Mouse (Mus musculus) layer of hippocampus, adult 11-12 months (tissue): ENCODE measurements around the gene Lgi4.

Experiments
- DNase-seq: peaks from one replicate; pipeline ENCODE4 v3.0.0; 2022; ENCODE audit warnings: low spot score

Gene Lgi4

GRCm38 (mm10) chr7:31052251-31052635 lies 6.9 kb upstream of the Lgi4 start:
- DNase-seq: no peak

- peak; percentile 59 for DNase-seq
Measured at GRCm38 (mm10) chr7:31052636-31053434, 6.3 kb upstream of the Lgi4 start.

DNA sequence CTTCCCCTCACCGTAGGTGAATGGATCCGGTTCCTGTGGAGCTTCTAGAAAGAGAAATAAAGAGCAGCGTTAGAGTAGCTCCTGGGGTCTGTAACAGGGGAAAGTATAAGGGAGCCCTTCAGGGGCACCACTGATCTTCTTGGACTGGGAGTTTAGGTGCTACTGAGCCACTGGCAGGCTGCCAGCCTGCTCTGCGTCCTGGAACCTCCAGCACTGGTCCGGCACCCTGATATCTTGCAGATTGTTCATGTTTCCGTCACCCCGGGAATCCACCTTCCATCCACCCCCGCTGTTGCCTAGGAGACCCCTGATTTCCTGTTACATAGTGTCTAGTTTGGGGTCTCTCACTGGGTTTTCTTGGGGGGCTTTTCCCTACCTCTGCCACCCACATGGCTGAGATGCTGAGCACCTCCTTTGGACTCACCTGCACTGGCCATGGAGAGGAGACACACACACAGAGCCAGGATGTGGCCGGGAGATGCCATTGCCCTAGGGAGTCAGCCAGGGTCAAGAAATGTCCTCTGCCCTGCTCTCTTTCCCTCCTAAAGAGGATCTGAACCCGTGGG lies 5.2 kb upstream of the Lgi4 start:
- no peak for DNase-seq

DNA sequence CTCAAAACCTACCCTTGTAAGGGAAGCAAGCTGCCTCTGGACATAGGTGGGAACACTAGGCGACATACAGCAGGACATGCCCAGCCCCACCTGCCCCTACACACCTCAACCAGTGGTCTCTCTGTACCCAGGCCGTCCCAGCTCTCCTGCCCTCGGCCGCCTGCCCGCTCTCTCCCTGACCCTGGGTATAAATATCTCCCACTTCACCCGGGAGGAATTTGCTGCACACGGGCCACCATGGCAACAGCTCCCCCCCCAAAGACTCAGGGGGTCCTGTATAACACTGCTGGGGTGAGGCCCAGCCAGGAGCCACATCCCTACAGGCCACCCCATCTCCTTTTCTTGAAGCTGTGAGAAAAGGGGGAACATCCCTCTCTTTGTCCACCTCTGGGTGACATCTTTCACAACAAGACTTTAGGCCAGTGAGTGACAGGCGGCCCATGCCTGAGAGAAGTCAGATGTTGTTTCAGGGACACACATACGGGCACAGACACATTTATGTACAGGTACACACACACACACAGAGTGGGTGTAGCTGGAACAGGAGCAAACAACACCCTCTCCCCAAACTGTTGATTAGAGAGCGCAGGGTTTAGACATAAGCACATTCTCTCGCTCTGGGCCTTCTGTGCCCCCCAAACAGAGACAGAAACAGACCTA lies 4.4 kb upstream of the Lgi4 start:
- DNase-seq: no peak

- peak; percentile 51 for DNase-seq
Measured at GRCm38 (mm10) chr7:31055354-31055824, 3.8 kb upstream of the Lgi4 start.

DNA sequence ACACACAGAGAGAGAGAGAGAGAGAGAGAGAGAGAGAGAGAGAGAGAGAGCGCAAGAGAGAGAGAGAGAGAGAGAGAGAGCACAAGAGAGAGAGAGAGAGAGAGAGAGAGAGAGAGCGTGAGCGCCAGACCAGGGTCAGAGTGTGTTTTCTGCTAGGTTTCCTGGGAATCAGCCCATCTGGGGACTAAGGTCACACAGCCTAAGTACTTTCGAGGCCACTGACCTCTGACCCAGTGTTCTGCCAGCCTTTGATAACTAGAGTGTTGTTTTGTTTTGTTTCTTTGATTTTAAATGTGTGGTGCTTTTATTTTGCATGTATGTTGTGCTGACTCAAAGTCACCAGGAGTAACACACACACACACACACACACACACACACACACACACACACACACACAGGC lies 3.3 kb upstream of the Lgi4 start:
- no peak for DNase-seq

DNA sequence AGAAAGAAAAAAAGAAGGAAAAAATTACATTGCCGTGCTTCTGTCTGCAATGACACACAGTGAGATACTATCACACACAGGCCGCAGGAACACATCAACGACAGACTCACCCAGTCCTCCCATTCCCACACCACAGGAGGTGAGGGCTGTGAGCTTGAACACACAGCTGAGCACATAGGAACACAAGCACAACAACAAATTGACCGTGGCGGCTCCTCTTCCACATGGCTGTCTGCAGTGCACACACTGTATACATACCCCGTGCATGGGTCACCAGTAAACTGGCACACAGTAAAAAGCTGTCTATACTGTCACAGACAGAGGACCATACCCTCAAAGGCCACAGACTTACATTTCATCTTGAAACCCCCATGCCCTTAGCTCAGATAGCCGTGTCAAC lies 2.7 kb upstream of the Lgi4 start:
- DNase-seq: no peak

DNA sequence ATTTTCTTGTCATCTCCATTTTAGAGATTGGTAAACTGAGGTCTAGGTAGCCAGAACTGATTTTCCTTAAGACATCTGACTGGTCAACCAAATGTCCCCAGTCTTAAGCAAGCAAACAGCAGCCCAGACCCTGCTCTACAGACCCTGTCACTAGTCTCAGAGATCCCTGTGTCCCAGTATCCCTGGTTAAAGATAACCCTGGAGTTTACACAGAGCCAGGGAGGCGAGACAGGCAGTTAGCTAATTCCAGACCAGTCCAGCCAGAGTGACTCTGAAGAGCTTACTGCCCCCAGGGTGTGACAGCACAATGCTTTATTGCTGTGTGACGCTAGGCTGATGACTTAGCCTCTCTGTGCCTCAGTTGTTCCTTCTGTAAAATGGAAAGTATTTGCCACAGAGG lies 2.1 kb upstream of the Lgi4 start, which contains the start of gene Fxyd1:
Fxyd1 (minus strand) TSS at position 129 of the 400 bp plus-strand sequence.
- DNase-seq: no peak

DNA sequence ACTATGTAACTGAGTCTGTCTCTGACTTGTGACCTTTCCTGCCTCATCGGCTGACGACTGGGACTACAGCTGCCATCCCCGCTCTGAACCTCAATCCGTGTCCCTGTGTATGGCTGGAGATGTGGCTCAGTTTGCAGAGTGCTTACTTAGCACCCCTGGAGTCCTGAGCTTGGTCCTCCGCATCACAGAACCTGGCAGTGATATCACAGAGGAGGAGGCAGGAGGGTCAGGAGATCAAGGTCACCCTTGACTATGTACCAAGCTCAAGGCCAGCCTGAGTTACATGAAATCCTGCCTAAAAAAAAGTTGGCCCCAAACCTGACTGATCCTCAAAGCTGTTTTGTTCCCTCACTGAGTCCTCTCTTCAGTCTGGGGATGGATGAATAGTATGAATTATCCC lies 1.4 kb upstream of the Lgi4 start:
- no peak for DNase-seq

DNA sequence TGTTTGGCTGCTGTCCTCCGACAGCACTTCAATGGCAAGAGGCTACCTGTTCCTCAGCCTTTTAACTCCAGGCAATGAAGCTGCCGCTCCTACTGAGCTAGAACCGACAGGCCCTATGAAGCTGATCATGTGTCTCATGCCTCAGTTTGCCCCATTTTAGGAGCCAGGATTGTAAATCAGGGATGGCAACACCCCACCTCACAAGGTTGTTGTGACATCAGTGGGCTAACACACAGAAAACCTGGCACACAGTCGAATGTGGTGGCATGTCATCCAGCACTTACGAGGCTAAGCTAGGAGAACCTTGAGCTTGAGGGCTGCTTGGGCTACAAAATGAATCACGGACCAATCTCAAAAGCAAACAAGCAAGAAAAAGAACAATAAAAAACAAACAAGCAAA lies 931 bp upstream of the Lgi4 start:
- no peak for DNase-seq

DNA sequence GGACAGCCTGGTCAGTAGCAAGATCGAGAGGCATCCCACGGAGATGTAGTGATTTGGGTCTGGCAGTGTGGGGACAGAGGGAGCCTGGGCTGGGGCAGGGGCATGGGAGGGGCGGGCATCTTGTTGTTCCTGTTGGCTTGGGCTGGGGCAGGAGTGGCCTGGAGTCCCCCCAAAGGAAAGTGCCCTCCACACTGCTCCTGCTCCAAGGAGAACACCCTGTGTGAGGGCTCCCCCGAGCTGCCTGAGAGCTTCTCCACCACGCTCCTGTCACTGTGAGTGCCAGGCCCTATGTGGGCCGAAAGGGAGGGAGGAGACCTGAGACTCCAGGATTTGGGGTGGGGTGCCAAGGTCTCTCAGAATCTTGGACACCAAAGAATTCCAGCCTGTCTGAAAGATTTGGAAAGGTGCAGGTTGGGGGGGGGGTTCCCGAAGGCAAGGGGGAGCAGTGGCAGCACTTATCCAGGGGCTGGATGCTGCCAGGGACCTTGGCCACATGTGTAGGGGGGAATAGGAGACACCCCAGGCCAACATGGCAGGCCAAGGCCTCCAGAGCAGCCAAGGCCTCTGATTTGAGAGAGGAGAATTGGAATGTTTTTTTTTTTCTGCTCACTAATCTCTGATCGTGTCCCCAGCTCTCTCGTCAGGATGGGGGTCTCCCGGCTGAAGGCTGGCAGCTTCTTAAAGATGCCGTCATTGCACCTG lies 928 bp downstream of the Lgi4 start:
- no peak for DNase-seq

- DNase-seq: no peak
Measured at GRCm38 (mm10) chr7:31060621-31061010, 1.5 kb downstream of the Lgi4 start.

DNA sequence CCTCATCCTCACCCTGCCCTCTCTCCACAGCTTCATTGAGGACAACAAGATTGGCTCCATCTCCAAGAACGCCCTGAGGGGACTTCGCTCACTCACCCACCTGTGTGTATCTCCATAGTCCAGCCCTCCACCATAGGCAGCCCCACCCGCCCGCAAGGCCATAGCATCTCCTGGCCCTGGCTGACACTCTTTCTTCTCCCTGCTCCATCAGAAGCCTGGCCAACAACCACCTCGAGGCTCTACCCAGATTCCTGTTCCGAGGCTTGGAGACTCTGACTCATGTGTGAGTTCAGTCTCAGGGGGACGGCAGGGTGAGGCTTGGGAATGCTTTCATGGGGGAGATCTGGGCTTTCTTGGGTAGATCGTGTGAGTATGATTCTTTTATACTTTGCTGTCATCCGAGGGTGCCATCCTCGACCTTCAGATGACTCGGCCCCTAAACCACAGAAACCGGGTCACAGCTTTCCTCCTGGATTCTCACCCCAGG lies 4.0 kb downstream of the Lgi4 start:
- no peak for DNase-seq

DNA sequence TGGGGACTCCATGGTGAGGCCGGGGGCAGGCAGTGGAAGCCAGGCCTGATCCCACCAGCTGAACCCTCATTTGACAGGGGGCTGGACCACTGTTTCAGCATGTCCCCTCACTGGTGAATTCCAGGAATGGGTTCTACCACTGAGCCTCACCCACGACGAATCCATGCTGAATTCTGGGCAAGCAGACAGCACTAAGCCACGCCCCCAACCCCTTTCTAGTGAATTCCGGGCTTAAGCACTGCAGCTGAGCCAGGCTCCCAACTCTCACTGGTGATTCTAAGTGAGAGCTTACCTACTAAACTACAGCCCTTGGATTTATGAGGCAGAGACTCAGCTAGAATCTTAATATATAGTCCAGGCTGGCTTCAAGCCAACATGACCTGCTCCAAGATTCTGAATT lies 8.7 kb downstream of the Lgi4 start:
- peak; percentile 60 for DNase-seq

GRCm38 (mm10) chr7:31069491-31069890 lies 10.3 kb downstream of the Lgi4 start:
- DNase-seq: no peak

DNA sequence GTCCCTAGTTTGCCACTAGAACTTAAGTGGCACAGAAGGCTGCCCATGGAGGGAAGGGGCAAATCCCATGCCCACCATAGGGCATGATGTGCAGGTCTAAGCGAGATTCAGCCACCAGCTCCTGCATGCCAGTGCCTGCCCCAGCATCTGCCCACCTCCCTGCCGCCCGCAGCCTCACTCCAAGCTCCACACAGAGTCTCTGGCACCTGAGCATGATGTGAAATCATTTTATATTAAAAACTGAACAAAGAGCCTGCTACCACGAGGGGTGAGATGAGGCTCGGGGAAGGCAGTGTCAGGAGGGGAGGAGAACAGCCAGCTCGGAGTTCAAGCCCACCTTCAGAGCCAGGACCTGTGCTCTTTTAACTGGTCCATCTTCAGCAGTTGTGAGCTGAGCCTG lies 11.2 kb downstream of the Lgi4 start:
- no peak for DNase-seq

DNA sequence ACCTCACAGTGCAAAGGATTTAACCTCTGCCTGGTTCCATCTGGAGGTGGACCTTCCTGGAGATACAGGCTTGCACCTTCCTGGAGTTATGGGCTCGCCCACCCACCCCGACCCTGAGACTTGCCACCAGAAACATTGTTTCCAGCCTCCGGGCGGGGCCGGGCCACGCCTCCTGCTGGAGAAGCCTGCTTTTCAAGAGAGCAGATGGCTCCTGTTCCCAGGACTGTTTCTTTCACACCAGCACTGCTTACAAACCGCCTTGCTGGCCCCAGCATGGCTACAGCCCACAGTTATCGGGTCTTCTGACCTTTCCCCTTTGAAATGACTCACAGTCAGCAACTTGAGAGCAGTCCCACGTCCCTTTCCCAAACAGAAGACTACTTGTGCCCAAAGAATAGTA lies 13.2 kb downstream of the Lgi4 start:
- no peak for DNase-seq

DNA sequence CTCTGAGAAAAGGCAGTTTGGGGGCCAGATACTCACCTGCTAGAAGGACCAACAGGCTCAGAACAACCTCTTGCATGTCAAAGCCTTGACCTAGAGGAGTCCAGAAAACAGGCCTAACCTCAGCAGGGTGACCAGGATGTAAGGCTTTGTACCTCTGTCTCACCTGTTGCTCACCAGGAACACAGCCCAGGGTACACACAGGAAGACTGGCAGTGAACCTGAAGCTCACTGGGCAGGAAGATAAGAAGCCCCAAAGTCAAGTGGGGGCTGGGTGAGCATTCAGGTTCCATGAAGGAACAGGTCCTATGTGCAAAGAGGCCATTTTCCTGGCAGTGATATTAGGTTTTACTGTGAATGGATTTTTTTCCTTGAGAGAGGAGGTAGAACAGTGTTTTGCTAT lies 14.4 kb downstream of the Lgi4 start:
- no peak for DNase-seq

DNA sequence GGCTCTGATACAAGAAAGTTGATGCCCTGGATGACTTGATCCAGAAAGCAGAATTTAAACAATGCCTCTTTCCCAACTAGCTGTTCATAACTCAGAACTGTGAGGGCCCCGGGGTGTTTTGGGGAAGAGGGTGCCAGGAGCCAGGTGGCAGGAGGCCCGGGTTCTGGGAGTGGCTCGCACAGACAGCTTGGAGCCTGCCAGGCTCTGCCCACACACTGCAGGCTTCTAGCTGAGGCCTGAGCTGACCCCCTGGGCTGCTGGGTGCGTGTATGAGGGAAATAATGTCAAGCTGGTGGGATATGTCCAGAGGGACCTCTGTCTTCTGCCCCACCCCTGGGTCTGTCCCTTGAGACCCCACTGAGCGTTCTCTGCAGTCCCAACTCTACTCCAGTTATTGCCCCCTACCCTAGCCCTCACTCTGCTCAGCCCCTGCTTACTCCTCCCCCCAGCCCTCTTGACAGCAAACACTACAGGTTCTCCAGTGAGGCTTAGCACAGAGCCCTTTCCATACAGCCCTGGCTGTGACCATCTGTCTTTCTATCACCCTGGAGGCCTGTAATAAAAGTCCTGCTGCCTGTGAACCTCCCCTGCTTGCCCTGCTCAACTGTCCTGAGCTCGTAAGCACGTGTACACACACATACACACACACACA lies 15.0 kb downstream of the Lgi4 start:
- no peak for DNase-seq

GRCm38 (mm10) chr7:31074713-31075069 lies 15.5 kb downstream of the Lgi4 start:
- DNase-seq: peak; percentile 55

DNA sequence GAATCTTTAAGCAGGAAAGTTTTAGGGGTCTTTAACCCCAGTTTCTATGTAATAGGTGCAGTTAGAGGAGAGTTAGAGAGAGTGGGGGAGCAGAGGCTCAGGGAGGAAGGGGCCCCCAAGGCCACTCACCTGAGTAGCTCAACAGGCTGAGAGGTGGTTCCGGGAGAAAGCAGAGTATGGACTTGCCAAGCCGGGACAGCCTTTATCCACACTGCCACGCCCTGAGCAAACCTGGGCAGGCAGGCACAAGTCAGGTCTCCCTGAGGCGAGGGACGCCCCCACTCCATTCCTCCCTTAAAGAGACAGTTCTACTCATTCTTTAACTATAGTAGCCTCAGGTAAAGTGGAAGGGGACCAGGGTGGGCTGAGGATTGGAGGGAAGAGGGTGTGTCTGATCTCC lies 17.4 kb downstream of the Lgi4 start, which contains the start of gene Fxyd3:
Fxyd3 (minus strand) TSS at position 213 of the 400 bp plus-strand sequence.
- DNase-seq: no peak

- DNase-seq: peak; percentile 64
Measured at GRCm38 (mm10) chr7:31077470-31077869, 18.3 kb downstream of the Lgi4 start.
